Mouse (Mus musculus) heart, postnatal 0 days (tissue): Measurements from ENCODE around the gene Ptprm.

Experiments used
- CTCF ChIP-seq: IDR thresholded peaks from 2 replicates; pipeline ENCODE4 v1.5.1; 2016; ENCODE audit warnings: antibody characterized with exemption, control low read depth, low read depth
- EP300 ChIP-seq: IDR thresholded peaks from 2 replicates; pipeline ENCODE4 v1.6.1; 2016; ENCODE audit warnings: antibody characterized with exemption, low read depth

DNA sequence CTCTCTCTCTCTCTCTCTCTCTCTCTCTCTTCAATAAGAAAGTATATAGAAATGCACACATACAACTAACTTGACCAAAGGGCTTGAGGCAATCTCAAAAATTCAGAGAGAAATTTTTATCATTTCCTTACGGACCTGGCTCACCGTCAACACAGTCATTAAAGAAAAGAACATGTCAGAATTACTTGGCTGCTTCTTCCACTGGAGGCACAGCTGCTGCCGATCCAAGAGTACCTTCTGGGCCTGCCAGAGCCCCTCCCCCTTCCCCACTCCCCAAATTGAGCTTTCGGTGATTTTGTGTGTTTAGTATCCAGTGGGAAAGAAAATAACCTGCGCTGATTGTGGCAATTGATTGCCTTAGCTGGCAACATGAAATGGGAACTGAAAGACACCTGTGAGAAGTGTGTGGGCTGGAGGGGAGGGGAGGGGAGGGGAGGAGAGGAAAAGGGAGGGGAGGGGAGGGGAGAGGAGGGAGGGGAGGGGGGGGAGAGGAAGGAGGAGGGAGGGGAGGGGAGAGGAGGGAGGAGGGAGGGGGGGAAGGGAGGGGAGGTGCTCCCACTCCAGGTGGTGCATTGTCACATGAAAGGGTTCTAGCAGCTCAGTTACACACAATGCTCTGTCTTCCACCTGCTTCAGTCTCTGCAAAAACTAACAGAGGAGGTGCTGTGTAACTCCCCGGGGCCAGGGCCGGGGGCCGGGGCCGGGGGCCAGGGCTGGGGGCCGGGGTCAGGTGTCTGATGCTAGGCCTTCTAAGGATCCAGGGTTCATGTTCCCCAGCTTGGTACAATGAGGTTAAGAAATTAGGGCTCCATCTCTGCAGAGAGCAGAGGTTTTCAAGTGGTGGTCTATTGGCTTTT is 552.2 kb downstream of the Ptprm start:
- TF ChIP-seq CTCF (no peak), EP300 (no peak)
